Mouse (Mus musculus) heart, embryonic 15.5 days (tissue): Measurements from ENCODE around the gene Irs1. TPM values are rescaled to one million over a fixed set of nuclear protein-coding genes. Genes with fewer than 3 reads are reported as not detected.
A peak's percentile ranks its signal among the peaks of the same experiment; 100 is the strongest.

Experiments used
- ATAC-seq: fragments of 200-750 bp; cut with Nextera tagmentation; replicated peaks from 2 replicates; pipeline ENCODE4 v1.8.0; 2017; ENCODE audit warnings: low read depth, moderate TSS enrichment; ENCODE audit not compliant: insufficient number of reproducible peaks, insufficient read depth, low FRiP score
- H3K27ac ChIP-seq: fragments of 300-500 bp; sonication (generic); 2 replicates; pipeline ENCODE4 v1.5.1; 2015; ENCODE audit warnings: mild to moderate bottlenecking, inconsistent platforms
- H3K27me3 ChIP-seq: fragments of 300-500 bp; sonication (generic); 2 replicates; pipeline ENCODE4 v1.6.1; 2015; ENCODE audit warnings: inconsistent platforms
- H3K36me3 ChIP-seq: fragments of 300-500 bp; sonication (generic); 2 replicates; pipeline ENCODE4 v1.6.1; 2015; ENCODE audit warnings: mild to moderate bottlenecking, inconsistent platforms
- H3K4me1 ChIP-seq: fragments of 300-500 bp; sonication (generic); replicated peaks from 2 replicates; pipeline ENCODE4 v1.6.1; 2015; ENCODE audit warnings: inconsistent platforms
- H3K4me2 ChIP-seq: fragments of 300-500 bp; sonication (generic); 2 replicates; pipeline ENCODE4 v1.6.1; 2015; ENCODE audit warnings: inconsistent platforms, mild to moderate bottlenecking, moderate library complexity
- H3K4me3 ChIP-seq: fragments of 300-500 bp; sonication (generic); 2 replicates; pipeline ENCODE4 v1.5.1; 2015; ENCODE audit warnings: mild to moderate bottlenecking, inconsistent platforms
- H3K9ac ChIP-seq: fragments of 300-500 bp; sonication (generic); 2 replicates; pipeline ENCODE4 v1.6.1; 2015; ENCODE audit warnings: mild to moderate bottlenecking, inconsistent platforms
- H3K9me3 ChIP-seq: fragments of 300-500 bp; sonication (generic); replicated peaks from 2 replicates; pipeline ENCODE4 v1.6.1; 2016; ENCODE audit warnings: inconsistent platforms
- WGBS: fragments of 180-500 bp; shearing (Covaris S2); methylation state at CpG from one replicate; pipeline ENCODE4 v1.1.7; 2015; ENCODE audit warnings: mixed read lengths; 5-methylcytosine and 5-hydroxymethylcytosine counted together
- polyA plus RNA-seq: library from polyadenylated mRNA; unstranded; fragments of >200 nt; fragmentation: Nextera tagmentation; extraction: Ambion mirVana; gene quantifications from 2 replicates; pipeline ENCODE4 v1.2.1, GENCODE M21; 2015

Gene Irs1
- polyA plus RNA-seq, 1 experiment from 2014 or later, result 9.1 TPM

GRCm38 (mm10) chr1:82245002-82245401, 46.2 kb downstream of the Irs1 start:
- H3K27me3 ChIP-seq, result no peaks in the 10 kb centered on the region
- peaks cover 27% of the 10 kb centered on the region for H3K4me1 ChIP-seq
- no peak overlapping the region for H3K9ac ChIP-seq
- H3K4me3 ChIP-seq, result no peak overlapping the region
- 54% methylated on average over 5 of the region's 5 CpGs for WGBS
- no peak for ATAC-seq
- no peaks in the 10 kb centered on the region for H3K36me3 ChIP-seq
- H3K4me2 ChIP-seq, result no peak overlapping the region
- no peak overlapping the region for H3K27ac ChIP-seq
- no peaks in the 10 kb centered on the region for H3K9me3 ChIP-seq

- H3K27ac ChIP-seq, result no peak overlapping the region
- ATAC-seq, result no peak
- H3K4me2 ChIP-seq, result no peak overlapping the region
- peaks cover 38% of the 10 kb centered on the region for H3K4me1 ChIP-seq
- 68% methylated on average over 6 of the region's 6 CpGs for WGBS
- H3K9ac ChIP-seq, result no peak overlapping the region
- H3K4me3 ChIP-seq, result no peak overlapping the region
- H3K27me3 ChIP-seq, result no peaks in the 10 kb centered on the region
- H3K36me3 ChIP-seq, result no peaks in the 10 kb centered on the region
- no peaks in the 10 kb centered on the region for H3K9me3 ChIP-seq
These were observed 47.9 kb downstream of the Irs1 start for GRCm38 (mm10) chr1:82243260-82243825.

- Histone ChIP-seq H3K9me3 (no peaks in the 10 kb centered on the region), H3K4me2 (no peak overlapping the region), H3K36me3 (peaks cover 18% of the 10 kb centered on the region), H3K4me1 (peaks cover 30% of the 10 kb centered on the region), H3K4me3 (no peak overlapping the region), H3K9ac (no peak overlapping the region), H3K27me3 (no peaks in the 10 kb centered on the region), H3K27ac (peak overlapping the region; percentile 60)
- 54% methylated on average over 3 of the region's 3 CpGs for WGBS
- peak; percentile 78 for ATAC-seq
These were observed 51.6 kb downstream of the Irs1 start for GRCm38 (mm10) chr1:82239409-82240201.

GRCm38 (mm10) chr1:82238245-82238644, 53.0 kb downstream of the Irs1 start:
- Histone ChIP-seq H3K27ac (no peak overlapping the region), H3K4me2 (no peak overlapping the region), H3K4me3 (no peak overlapping the region), H3K36me3 (peaks cover 30% of the 10 kb centered on the region), H3K27me3 (no peaks in the 10 kb centered on the region), H3K9ac (no peak overlapping the region), H3K4me1 (peaks cover 27% of the 10 kb centered on the region), H3K9me3 (no peaks in the 10 kb centered on the region)
- ATAC-seq, result no peak
- WGBS, result 70% methylated on average over 4 of the region's 4 CpGs

GRCm38 (mm10) chr1:82235455-82236104, 55.6 kb downstream of the Irs1 start:
- Histone ChIP-seq H3K4me3 (no peak overlapping the region), H3K27me3 (no peaks in the 10 kb centered on the region), H3K27ac (no peak overlapping the region), H3K9ac (no peak overlapping the region), H3K9me3 (no peaks in the 10 kb centered on the region), H3K36me3 (peaks cover 30% of the 10 kb centered on the region), H3K4me2 (no peak overlapping the region), H3K4me1 (peaks cover 20% of the 10 kb centered on the region)
- no peak for ATAC-seq
- 84% methylated on average over 3 of the region's 3 CpGs for WGBS

- no peak for ATAC-seq
These were observed 56.6 kb downstream of the Irs1 start for GRCm38 (mm10) chr1:82234616-82235015.

GRCm38 (mm10) chr1:82232812-82233211, 58.4 kb downstream of the Irs1 start, which contains the start of gene Gm9747:
Gene Gm9747, plus strand, starts transcription at chr1:82233112.
- H3K9me3 ChIP-seq, result no peaks in the 10 kb centered on the region

More at GRCm38 (mm10) chr1:82234616-82235015, 56.6 kb downstream of the Irs1 start:
- Histone ChIP-seq H3K36me3 (peaks cover 30% of the 10 kb centered on the region), H3K4me1 (peaks cover 12% of the 10 kb centered on the region), H3K4me2 (no peak overlapping the region), H3K4me3 (no peak overlapping the region), H3K9ac (no peak overlapping the region), H3K27ac (no peak overlapping the region), H3K27me3 (no peaks in the 10 kb centered on the region), H3K9me3 (no peaks in the 10 kb centered on the region)
- 90% methylated on average over 3 of the region's 3 CpGs for WGBS

GRCm38 (mm10) chr1:82228841-82229240, 62.4 kb downstream of the Irs1 start:
- Histone ChIP-seq H3K4me2 (no peak overlapping the region), H3K4me3 (no peak overlapping the region), H3K27me3 (no peaks in the 10 kb centered on the region), H3K4me1 (peaks cover 4% of the 10 kb centered on the region; the same call in 1 of the 2 replicates), H3K9ac (no peak overlapping the region), H3K9me3 (no peaks in the 10 kb centered on the region), H3K36me3 (peaks cover 5% of the 10 kb centered on the region; the same call in 1 of the 2 replicates), H3K27ac (no peak overlapping the region)
- no peak for ATAC-seq

More at GRCm38 (mm10) chr1:82232812-82233211, 58.4 kb downstream of the Irs1 start, which contains the start of gene Gm9747:
- Histone ChIP-seq H3K36me3 (peaks cover 30% of the 10 kb centered on the region), H3K4me2 (no peak within 1 kb of the TSS), H3K4me1 (peaks cover 4% of the 10 kb centered on the region; the same call in 1 of the 2 replicates), H3K27me3 (no peaks in the 10 kb centered on the region), H3K4me3 (no peak within 1 kb of the TSS), H3K27ac (no peak within 1 kb of the TSS), H3K9ac (no peak within 1 kb of the TSS)
- ATAC-seq, result no peak
- 94% methylated on average over 3 of the region's 3 CpGs for WGBS

GRCm38 (mm10) chr1:82223042-82223795, 68.0 kb downstream of the Irs1 start:
- Histone ChIP-seq H3K4me3 (no peak overlapping the region), H3K9ac (no peak overlapping the region), H3K9me3 (no peaks in the 10 kb centered on the region), H3K27ac (no peak overlapping the region), H3K27me3 (no peaks in the 10 kb centered on the region), H3K4me1 (peaks cover 12% of the 10 kb centered on the region), H3K36me3 (no peaks in the 10 kb centered on the region), H3K4me2 (no peak overlapping the region)
- no peak for ATAC-seq
- WGBS, result 85% methylated on average over 5 of the region's 5 CpGs

GRCm38 (mm10) chr1:82221462-82221861, 69.8 kb downstream of the Irs1 start:
- no peaks in the 10 kb centered on the region for H3K27me3 ChIP-seq
- no peaks in the 10 kb centered on the region for H3K36me3 ChIP-seq
- H3K4me1 ChIP-seq, result peaks cover 12% of the 10 kb centered on the region
- no peak for ATAC-seq
- H3K9me3 ChIP-seq, result no peaks in the 10 kb centered on the region
- H3K4me2 ChIP-seq, result no peak overlapping the region
- peak overlapping the region; percentile 32; the same call in 1 of the 2 replicates for H3K27ac ChIP-seq
- WGBS, result 44% methylated on average over 1 of the region's 1 CpGs
- no peak overlapping the region for H3K4me3 ChIP-seq
- H3K9ac ChIP-seq, result no peak overlapping the region
